Mouse (Mus musculus): ENCODE data around the gene Drc1.

Drc1 gene

DNA sequence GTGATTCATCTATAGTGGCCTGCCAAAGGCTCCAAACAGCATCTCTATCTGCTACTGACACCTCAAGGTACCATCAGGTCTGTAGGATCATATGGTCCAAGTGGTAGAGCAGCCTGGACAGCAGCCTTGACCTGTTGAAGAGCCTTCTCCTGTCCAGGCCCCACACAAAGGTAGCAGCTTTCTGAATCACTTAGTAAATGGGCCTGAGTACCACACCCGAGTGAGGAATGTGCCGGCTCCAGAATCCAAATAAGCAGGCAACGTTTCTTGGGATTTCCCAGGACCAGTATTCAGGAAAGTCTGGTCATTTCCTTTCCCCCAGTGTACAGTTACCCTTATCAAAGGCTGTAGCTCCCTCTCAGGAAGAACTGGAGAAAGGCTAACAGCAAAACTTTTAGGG, 2.2 kb upstream of the Drc1 start:
- ChIA-PET CTCF (no interaction called here), POLR2A (no interaction called here)

DNA sequence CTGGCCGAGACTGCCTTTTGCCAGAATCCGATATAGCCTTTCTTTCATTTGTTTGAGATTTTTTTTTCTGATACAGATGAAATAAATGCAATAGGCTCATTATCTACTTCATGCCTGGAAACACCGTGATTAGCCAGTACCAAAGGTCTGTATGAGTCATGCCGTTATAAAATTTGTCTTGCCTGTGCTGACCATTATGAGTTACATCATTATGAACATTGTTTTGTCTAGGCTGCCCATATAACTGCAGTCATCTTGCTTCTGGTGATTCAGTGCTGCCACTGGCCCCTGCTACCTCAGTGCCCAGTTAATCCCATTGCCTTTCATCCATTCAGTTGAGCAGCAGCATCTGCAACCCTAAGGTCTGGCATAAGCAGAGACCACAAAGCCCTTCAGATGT, 1.7 kb upstream of the Drc1 start:
- ChIA-PET POLR2A (no interaction called here), CTCF (no interaction called here)

DNA sequence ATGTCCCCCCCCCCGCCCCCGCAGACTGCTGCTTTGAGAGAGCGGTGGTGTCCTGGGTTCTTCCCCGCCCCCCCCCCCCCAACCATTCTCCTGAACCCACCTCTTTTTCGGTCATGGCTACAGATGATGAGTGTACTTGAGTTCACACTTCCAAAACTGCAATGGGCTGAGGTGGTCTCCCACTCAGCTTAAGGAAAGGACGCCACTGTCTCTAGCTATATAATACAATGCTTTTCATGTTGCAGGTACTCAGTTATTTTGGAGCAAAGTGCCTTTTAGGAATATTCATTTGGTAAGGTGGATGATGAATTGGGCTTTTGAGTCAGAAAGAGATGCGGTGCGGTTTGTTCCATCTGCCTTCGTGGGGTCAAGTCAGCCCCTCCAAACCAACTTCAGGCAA, 324 bp upstream of the Drc1 start:
- ChIA-PET CTCF (interaction anchor here in 3 of 4 experiments (0.6 to 1.0 kb wide), 6 partner anchors 24 to 196 kb away, joined by 3 to 8 read pairs (median 3); no protein-coding TSS in a partner anchor), POLR2A (interaction anchor here in 3 of 4 experiments (0.6 to 1.2 kb wide), 4 partner anchors 65 to 279 kb away, joined by 3 read pairs; partner anchors contain the start of gene Hadha (in 1 of the 3))

- ChIA-PET POLR2A (interaction anchor here in 1 of 4 experiments (1.1 to 1.2 kb wide), 2 partner anchors 55 to 61 kb away, joined by 4 to 5 read pairs; no protein-coding TSS in a partner anchor), CTCF (interaction anchor here in 2 of 4 experiments (0.5 to 0.6 kb wide), 3 partner anchors 58 to 197 kb away, joined by 4 to 6 read pairs (median 6); no protein-coding TSS in a partner anchor)
These were observed 5.0 kb downstream of the Drc1 start for GRCm38 (mm10) chr5:30285944-30286799.

DNA sequence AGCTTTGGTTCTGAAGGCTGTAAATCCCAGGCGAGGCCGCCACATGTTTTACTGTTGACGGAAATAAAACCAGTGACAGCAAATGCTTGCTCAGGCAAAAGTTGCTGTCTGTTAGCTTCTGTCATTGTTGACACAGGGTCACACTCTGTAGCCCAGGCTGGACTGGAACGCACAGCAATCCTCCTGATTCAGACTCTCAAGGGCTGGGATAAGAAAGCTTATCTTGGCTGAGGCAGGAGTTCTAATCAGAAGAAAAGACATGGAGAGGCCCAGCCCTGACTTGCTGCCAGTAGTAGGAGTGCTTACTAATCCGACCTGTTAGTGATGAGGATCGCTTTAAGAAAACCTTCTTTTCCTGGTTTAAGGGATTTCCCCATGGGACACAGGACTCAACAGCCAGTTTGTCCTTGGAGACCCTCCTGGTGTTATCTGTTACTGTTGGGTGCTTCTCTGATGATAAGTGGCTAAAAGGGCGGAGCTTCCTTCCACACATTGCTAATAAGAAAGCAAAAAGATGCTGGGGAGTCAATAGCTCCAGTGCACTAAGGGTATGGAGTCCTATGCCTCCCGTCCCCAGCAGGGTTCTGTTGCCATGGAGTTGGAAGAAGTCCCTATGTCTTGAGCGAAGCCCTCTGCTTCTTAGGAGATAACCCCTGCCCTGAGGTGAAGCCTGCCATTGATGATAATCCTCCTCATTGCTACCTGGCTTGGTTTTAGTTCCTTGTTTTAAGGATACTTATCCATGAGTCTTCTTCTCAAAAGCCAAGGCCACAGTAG, 6.1 kb downstream of the Drc1 start:
- CTCF ChIA-PET, result interaction anchor here in 2 of 4 experiments (0.5 to 0.6 kb wide), 2 partner anchors 66 to 113 kb away, joined by 3 to 4 read pairs; no protein-coding TSS in a partner anchor
- POLR2A ChIA-PET, result no interaction called here

DNA sequence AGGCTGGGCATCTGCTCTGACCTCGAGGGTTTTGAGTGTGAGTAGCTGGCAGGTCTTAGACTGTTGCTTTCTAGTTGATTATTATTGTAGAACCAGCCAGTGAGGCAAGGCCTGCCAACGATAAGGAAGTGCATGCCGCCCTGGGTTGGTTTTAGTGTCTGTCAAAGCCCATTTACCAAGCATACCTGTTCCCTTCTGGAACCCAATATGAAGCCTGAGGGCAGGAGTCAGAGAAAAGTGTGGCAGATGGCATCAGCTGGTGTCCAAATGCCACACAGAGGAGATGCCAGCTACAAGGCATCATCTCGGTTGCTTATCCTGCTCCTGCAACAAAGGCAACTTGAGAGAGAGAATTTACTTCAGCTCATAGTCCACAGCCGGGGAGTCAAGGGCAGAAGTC, 59.6 kb downstream of the Drc1 start:
- POLR2A ChIA-PET, result no interaction called here

DNA sequence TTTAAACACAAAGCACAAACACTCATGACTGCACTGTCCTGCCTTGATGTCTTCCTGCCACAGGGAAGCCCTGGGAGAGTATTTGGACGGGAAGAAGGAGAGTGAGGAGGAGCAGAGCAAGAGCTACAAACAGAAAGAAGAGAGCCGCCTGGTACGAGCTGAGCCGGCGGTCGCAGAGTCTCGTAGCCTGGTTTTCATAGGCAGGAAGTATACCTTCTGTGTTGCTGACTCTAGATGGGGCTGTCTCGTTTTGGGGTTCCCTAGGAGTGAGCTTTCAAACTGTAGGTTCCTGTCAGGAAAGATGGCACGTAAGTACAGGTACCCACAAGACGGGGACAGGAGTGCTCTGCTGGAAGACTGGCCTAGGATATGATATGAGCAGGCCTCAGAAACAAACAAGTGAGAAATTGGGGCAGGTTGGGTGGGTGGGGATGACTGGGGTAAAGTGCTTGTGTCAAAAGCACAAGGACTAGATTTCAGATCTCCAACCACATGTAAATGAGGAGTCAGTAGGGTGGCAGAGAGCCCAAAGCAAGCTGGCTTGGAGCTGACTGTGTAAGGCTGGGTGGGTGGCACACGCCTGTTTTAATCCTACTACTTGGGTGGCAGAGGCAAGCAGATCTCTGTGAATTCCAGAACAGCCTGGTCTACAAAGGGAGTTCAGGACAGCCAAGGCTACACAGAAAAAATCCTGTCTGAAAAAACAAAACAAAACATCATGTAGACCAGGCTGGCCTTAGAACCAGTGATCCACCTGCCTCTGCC, 60.6 kb downstream of the Drc1 start:
- ChIA-PET POLR2A (interaction anchor here in 3 of 4 experiments (0.6 to 1.2 kb wide), 6 partner anchors 9 to 298 kb away, joined by 3 to 6 read pairs (median 4); no protein-coding TSS in a partner anchor), CTCF (interaction anchor here (0.6 to 4.4 kb wide), 11 partner anchors 13 to 220 kb away, joined by 3 to 40 read pairs (median 5); no protein-coding TSS in a partner anchor)

More for the DNA sequence above, 59.6 kb downstream of the Drc1 start:
- CTCF ChIA-PET, result interaction anchor here in 2 of 4 experiments (0.7 to 4.4 kb wide), 3 partner anchors 52 to 127 kb away, joined by 3 to 40 read pairs (median 3); partner anchors contain the start of gene Drc1 (in 1 of the 2)

GRCm38 (mm10) chr5:30342601-30343015, 61.4 kb downstream of the Drc1 start:
- CTCF ChIA-PET, result interaction anchor here (0.6 to 4.4 kb wide), 20 partner anchors 12 to 374 kb away, joined by 3 to 40 read pairs (median 3); partner anchors contain the start of gene Garem2 (in 1 of the 4)
- POLR2A ChIA-PET, result interaction anchor here in 1 of 4 experiments (1.0 kb wide), 2 partner anchors 95 to 107 kb away, joined by 3 read pairs; no protein-coding TSS in a partner anchor

GRCm38 (mm10) chr5:30343107-30343506, 61.9 kb downstream of the Drc1 start:
- CTCF ChIA-PET, result interaction anchor here (0.6 to 4.4 kb wide), 25 partner anchors 11 to 375 kb away, joined by 3 to 40 read pairs (median 3); partner anchors contain the start of genes Drc1 (in 1 of the 4) and Garem2 (in 1 of the 4)
- POLR2A ChIA-PET, result interaction anchor here in 1 of 4 experiments (1.0 kb wide), 1 partner anchor 96 kb away, joined by 3 read pairs; no protein-coding TSS in a partner anchor

GRCm38 (mm10) chr5:30343886-30344285, 62.7 kb downstream of the Drc1 start:
- ChIA-PET POLR2A (interaction anchor here in 1 of 4 experiments (0.6 to 0.7 kb wide), 2 partner anchors 13 to 389 kb away, joined by 3 read pairs; no protein-coding TSS in a partner anchor), CTCF (interaction anchor here (0.5 to 4.4 kb wide), 27 partner anchors 10 to 376 kb away, joined by 3 to 40 read pairs (median 3); partner anchors contain the start of genes Drc1 (in 1 of the 4) and Garem2 (in 1 of the 4))

DNA sequence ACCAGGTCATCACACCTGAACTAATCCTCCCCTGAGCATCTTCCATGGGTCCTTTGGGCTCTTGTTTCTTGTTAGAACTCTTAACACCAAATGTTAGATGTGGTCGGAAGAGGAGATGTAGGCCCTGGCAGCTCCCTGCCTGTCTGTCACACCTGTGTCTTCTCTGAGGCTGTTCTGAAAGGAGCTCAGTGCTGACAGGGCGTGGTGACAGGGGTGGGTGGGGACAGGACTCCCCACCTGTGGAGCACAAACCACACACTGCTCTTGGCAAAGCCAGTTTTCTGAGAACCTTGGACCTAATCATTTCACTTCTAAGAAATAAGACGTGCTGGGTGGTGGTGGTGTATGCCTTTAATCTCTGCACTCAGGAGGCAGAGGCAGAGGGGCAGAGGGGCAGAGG, 72.4 kb downstream of the Drc1 start:
- POLR2A ChIA-PET, result interaction anchor here in 1 of 4 experiments (0.7 kb wide), 1 partner anchor 535 kb away, joined by 3 read pairs; no protein-coding TSS in a partner anchor
- CTCF ChIA-PET, result interaction anchor here in 3 of 4 experiments (0.6 to 2.5 kb wide), 3 partner anchors 11 to 152 kb away, joined by 4 to 7 read pairs (median 4); no protein-coding TSS in a partner anchor

DNA sequence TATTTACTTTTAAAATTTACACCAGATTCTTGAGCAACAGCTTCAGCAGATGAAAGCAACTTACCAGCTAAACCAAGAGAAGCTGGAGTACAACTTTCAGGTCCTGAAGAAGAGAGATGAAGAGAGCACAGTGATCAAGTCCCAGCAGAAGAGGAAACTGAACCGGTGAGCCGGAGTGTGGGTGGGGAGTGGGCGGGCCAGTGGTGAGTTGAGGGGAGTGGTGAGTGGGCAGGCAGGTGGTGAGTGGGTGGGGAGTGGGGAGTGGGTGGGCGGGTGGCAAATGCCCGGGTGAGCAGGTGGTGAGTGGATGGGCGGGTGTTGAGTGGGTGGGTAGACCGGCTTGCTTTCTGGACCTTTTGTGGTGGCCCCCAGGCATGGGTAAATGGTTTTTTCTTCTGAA, 73.9 kb downstream of the Drc1 start:
- CTCF ChIA-PET, result interaction anchor here in 1 of 4 experiments (2.5 kb wide), 1 partner anchor 12 kb away, joined by 7 read pairs; no protein-coding TSS in a partner anchor
- POLR2A ChIA-PET, result interaction anchor here in 1 of 4 experiments (0.6 kb wide), 1 partner anchor 912 kb away, joined by 4 read pairs; no protein-coding TSS in a partner anchor

- POLR2A ChIA-PET, result interaction anchor here in 1 of 4 experiments (1.0 kb wide), 1 partner anchor 10 kb away, joined by 3 read pairs; no protein-coding TSS in a partner anchor
- CTCF ChIA-PET, result interaction anchor here in 3 of 4 experiments (0.6 to 2.5 kb wide), 3 partner anchors 13 to 589 kb away, joined by 3 to 12 read pairs (median 7); no protein-coding TSS in a partner anchor
These were observed 74.5 kb downstream of the Drc1 start for GRCm38 (mm10) chr5:30355559-30356159.

GRCm38 (mm10) chr5:30356647-30357046, 75.5 kb downstream of the Drc1 start:
- ChIA-PET POLR2A (interaction anchor here in 2 of 4 experiments (0.6 to 1.0 kb wide), 2 partner anchors 11 to 13 kb away, joined by 3 read pairs; no protein-coding TSS in a partner anchor), CTCF (interaction anchor here in 1 of 4 experiments (0.6 kb wide), 1 partner anchor 588 kb away, joined by 3 read pairs; no protein-coding TSS in a partner anchor)

DNA sequence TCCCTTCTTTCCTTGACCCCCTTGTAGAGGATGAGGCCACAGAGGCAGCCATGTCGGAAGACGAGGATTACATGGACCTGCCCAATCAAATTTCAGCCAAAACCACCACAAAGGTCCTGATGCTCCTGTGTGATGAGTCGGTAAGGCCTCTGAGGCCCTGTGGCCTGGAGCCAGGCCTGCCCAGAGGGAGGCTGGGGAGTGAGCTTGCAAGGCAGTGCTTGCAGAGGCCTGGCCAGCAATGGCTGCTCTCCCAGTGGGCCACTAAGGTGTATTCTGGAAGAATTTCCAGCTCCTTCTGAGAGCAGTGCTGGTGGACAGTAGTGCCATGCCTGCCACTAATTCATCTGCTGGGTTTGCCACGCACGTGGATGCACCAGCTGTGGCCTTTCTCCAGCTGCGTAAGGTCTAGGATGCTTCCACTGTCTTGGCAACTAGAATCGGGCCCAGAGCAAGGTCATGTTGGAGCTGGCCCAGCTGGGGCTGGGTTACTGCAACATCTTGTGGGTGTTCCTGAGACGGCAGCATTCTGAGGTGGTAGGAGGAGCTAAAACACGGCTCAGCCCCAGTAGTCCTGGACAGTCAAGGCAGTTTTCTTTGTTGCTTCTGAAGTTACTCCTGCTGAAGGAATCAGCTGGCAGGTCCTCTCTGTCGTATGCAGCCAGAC, 77.4 kb downstream of the Drc1 start:
- CTCF ChIA-PET, result interaction anchor here in 3 of 4 experiments (0.6 to 1.1 kb wide), 4 partner anchors 81 to 581 kb away, joined by 3 read pairs; no protein-coding TSS in a partner anchor
- POLR2A ChIA-PET, result no interaction called here

GRCm38 (mm10) chr5:30367405-30367804, 86.2 kb downstream of the Drc1 start:
- POLR2A ChIA-PET, result no interaction called here

More at GRCm38 (mm10) chr5:30367405-30367804, 86.2 kb downstream of the Drc1 start:
- CTCF ChIA-PET, result interaction anchor here in 1 of 4 experiments (0.5 kb wide), 1 partner anchor 145 kb away, joined by 3 read pairs; no protein-coding TSS in a partner anchor
